Mouse (Mus musculus): Measurements from ENCODE around the gene Vps18. TPM values are rescaled to one million over a fixed set of nuclear protein-coding genes. Genes with fewer than 3 reads are reported as not detected.

The Vps18 gene
- total RNA-seq, 2 experiments from 2014 or later: 47.2 to 50.8 TPM

DNA sequence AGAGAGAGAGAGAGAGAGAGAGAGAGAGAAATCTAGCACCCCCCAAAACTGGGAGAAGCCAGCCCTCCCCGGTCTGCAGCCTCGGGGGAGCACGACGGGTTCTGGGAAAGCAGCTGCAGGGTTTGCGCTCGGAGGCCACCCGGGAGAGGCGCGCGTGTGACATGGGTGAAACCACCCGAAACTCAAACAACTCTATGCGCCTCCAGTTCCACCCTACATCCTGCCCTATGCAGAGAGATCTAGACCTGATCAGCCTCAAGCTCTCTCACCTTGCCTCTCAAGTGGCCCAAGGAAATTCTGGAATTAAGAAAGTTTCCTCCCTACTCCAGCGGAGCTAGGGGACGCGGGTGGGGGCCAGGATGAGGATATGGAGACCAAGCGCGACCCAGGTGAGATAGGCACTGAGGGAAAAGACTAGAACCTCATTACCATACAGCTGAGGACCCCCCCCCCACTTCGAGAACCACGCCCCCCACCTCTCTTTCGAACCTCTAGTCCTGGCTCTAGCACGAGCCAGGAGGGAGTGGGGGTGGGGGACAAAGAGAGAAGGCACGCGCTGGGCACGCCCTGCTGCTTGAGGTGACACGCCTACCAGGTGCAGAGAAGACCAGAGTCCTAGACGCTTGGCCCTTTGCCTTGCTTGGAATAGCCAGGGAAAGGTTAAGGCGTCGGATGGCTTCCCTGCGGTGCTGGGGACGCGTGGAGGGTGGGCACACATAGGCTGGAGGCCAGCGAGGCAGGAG, 36.2 kb downstream of the Vps18 start:
- Histone ChIP-seq H3K4me3 (peak overlapping the region; percentile 50), H3K27ac (no peak overlapping the region)
- no peak for DNase-seq (ENCODE audit: extremely low spot score in 1 of 2, low spot score in 2 of 2)
- TF ChIP-seq CTCF (IDR thresholded peaks at IDR 0.05): no peak
- intact Hi-C loops (cut with DNase I): no loop called here

DNA sequence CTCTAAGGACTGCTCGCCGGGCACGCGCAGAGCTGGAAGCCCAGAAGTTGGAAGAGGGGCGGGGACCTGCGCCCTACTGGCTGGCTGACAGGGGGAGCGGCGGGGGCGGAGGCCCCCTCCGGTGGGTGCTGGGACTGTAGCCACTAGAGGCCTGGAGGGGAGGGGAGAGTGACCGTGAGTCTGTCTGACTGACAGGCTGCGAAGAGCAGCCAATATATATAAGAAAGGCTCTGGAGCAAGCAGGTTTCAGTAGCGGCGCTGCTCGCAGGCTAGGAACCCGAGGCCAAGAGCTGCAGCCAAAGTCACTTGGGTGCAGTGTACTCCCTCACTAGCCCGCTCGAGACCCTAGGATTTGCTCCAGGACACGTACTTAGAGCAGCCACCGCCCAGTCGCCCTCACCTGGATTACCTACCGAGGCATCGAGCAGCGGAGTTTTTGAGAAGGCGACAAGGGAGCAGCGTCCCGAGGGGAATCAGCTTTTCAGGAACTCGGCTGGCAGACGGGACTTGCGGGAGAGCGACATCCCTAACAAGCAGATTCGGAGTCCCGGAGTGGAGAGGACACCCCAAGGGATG, 37.1 kb downstream of the Vps18 start, which contains the start of gene Dll4:
Gene Dll4 (plus strand): TSS at position 217 of the 576 bp plus-strand sequence.
- peak within 1 kb of the TSS; percentile 44; the same call in 1 of the 2 replicates for H3K27ac ChIP-seq
- DNase-seq (ENCODE audit: extremely low spot score in 1 of 2, low spot score in 2 of 2): no peak
- H3K4me3 ChIP-seq: peak within 1 kb of the TSS; percentile 50
- intact Hi-C loops (cut with DNase I): no loop called here
- peak; percentile 34 for TF ChIP-seq CTCF (IDR thresholded peaks at IDR 0.05)

DNA sequence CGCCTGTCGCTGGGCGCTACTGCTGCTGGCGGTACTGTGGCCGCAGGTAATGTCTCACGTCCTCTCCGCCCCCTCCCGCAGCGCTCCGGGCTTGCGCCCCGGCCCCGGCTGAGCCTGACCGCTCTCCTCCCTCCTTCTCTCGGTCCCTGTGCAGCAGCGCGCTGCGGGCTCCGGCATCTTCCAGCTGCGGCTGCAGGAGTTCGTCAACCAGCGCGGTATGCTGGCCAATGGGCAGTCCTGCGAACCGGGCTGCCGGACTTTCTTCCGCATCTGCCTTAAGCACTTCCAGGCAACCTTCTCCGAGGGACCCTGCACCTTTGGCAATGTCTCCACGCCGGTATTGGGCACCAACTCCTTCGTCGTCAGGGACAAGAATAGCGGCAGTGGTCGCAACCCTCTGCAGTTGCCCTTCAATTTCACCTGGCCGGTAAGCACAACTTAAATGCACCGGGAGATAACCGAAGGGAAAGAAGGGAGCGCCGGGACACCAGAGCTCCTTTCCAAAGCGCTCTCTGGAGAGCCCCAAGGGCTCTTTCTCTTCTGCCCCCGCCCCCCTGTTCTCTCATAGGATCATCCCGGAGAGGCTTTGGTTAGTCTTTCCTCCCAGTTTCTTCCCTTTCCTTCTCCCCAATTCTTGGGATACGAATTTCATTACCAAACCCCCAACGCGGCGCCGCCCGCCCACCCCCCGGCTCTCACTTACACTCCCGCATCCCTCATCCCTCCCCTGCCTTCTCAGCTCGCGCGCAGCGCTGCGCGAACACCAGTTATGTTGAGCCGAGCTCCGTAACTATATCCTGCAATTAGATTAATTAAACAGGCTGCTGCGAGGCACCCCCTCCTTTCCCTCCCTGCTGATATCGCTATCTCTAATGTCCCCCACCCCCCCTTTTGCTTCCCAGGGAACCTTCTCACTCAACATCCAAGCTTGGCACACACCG, 37.9 kb downstream of the Vps18 start:
- DNase-seq (ENCODE audit: extremely low spot score in 1 of 2, low spot score in 2 of 2): no peak
- Histone ChIP-seq H3K4me3 (peak overlapping the region; percentile 50), H3K27ac (peak overlapping the region; percentile 44; the same call in 1 of the 2 replicates)
- TF ChIP-seq CTCF (IDR thresholded peaks at IDR 0.05): no peak
- intact Hi-C loops (cut with DNase I): no loop called here

DNA sequence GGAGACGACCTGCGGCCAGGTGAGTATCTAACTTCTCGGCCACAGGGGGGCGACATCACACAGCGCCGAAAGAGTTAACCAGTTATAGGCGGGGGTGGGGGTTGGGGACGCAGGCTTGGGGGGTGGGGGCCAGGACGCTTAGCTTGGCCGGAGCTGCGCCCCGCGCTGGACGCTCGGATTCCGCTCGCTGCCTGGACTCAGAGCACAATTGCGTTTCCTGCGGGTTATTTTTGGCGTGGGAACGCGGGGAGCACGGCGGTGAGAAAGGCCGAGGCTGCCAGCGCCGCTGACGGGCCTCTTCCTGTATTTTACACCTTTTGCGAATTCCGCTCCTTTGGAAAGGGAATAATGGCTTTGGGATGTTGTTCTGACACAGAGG, 38.6 kb downstream of the Vps18 start:
- intact Hi-C loops (cut with DNase I): no loop called here
- DNase-seq (ENCODE audit: extremely low spot score in 1 of 2, low spot score in 2 of 2): peak in 1 of 2 experiments; percentile 31
- Histone ChIP-seq H3K4me3 (peak overlapping the region; percentile 50), H3K27ac (0 out of 2 replicates have a peak overlapping the region, but pooled peaks have one; percentile 44)
- TF ChIP-seq CTCF (IDR thresholded peaks at IDR 0.05): peak; percentile 52

DNA sequence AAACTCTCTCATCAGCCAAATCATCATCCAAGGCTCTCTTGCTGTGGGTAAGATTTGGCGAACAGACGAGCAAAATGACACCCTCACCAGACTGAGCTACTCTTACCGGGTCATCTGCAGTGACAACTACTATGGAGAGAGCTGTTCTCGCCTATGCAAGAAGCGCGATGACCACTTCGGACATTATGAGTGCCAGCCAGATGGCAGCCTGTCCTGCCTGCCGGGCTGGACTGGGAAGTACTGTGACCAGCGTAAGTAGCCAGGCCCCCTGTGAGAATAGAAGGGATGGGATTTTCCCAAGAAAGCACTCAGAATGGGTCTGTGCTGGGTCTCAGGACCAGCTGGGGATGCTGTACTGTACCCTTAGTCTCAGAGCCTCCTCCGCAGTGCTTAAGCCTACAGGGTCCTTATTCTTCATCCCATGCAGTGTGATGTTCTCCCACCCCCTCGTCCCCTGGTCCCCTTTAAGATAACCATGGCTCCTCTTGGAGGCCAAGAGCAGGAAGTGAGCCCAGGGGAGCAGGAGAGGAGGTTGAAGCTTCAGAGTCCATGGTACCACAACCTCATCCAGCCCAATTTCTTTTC, 39.5 kb downstream of the Vps18 start:
- peak overlapping the region; percentile 50; the same call in 1 of the 2 replicates for H3K4me3 ChIP-seq
- intact Hi-C loops (cut with DNase I): no loop called here
- H3K27ac ChIP-seq: no peak overlapping the region
- no peak for TF ChIP-seq CTCF (IDR thresholded peaks at IDR 0.05)
- no peak for DNase-seq (ENCODE audit: extremely low spot score in 1 of 2, low spot score in 2 of 2)

DNA sequence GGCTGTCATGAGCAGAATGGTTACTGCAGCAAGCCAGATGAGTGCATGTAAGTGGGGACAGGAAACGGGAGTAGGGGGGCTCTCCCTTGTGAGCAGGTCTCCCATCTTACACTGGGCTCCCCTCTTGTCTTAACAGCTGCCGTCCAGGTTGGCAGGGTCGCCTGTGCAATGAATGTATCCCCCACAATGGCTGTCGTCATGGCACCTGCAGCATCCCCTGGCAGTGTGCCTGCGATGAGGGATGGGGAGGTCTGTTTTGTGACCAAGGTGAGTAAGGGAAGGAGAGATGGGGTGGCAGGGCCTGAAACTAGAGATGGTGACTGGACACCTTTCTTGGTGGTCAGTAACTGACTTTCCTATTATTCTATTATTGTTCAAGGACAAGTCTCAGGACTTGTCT, 40.0 kb downstream of the Vps18 start:
- no peak overlapping the region; the same call in 1 of the 2 replicates for H3K4me3 ChIP-seq
- H3K27ac ChIP-seq: no peak overlapping the region
- TF ChIP-seq CTCF (IDR thresholded peaks at IDR 0.05): no peak
- DNase-seq (ENCODE audit: extremely low spot score in 1 of 2, low spot score in 2 of 2): no peak
- intact Hi-C loops (cut with DNase I): no loop called here

DNA sequence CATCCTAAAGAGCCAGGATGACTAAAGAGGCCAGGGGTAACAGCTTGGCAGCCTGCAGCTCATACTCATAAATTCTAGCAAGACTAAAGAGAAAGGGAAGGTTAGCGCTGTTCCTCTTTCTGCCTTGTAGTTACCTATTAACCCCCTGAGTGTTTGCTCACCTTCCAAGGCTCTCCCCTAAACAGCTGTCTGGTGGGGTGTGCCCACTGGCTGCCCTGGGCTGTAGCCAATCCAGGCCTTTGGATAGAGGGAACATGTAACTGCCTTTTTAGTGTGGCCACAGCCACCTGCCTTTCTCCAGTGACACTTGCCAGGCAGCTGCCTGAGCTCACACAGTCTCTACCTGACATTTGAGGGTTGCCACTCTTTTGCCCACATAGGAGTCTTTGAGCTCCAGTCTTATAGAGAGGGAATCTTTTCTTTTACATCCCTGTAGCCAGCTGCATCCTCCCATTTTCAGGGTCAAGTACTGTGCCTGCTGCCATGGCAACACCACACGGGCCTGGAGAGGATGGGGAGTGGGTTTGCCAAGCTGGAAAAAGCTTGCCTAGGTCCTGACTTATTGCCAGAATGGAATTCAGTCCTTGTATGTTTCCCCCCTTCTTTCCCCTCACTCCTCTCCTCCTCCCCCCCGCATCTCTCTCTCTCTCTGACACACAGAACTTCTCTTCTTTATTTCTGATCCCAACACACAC, 40.7 kb downstream of the Vps18 start:
- H3K27ac ChIP-seq: no peak overlapping the region
- intact Hi-C loops (cut with DNase I): no loop called here
- TF ChIP-seq CTCF (IDR thresholded peaks at IDR 0.05): no peak
- DNase-seq (ENCODE audit: extremely low spot score in 1 of 2, low spot score in 2 of 2): no peak
- H3K4me3 ChIP-seq: no peak overlapping the region

DNA sequence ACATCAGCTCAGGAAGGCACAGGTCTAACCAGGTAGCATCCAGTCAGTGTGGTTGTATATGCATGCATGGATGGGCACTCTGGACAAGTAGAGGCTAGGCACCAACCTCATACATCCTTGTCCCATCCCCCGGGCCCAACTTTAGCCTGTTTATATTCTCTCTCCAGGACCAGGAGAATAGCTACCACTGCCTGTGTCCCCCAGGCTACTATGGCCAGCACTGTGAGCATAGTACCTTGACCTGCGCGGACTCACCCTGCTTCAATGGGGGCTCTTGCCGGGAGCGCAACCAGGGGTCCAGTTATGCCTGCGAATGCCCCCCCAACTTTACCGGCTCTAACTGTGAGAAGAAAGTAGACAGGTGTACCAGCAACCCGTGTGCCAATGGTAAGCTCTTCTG, 42.3 kb downstream of the Vps18 start:
- H3K4me3 ChIP-seq: no peak overlapping the region
- DNase-seq (ENCODE audit: extremely low spot score in 1 of 2, low spot score in 2 of 2): no peak
- intact Hi-C loops (cut with DNase I): no loop called here
- TF ChIP-seq CTCF (IDR thresholded peaks at IDR 0.05): no peak
- no peak overlapping the region for H3K27ac ChIP-seq

DNA sequence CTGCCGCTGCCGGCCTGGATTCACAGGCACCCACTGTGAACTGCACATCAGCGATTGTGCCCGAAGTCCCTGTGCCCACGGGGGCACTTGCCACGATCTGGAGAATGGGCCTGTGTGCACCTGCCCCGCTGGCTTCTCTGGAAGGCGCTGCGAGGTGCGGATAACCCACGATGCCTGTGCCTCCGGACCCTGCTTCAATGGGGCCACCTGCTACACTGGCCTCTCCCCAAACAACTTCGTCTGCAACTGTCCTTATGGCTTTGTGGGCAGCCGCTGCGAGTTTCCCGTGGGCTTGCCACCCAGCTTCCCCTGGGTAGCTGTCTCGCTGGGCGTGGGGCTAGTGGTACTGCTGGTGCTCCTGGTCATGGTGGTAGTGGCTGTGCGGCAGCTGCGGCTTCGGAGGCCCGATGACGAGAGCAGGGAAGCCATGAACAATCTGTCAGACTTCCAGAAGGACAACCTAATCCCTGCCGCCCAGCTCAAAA, 43.7 kb downstream of the Vps18 start:
- no peak overlapping the region for H3K4me3 ChIP-seq
- DNase-seq (ENCODE audit: extremely low spot score in 1 of 2, low spot score in 2 of 2): no peak
- no peak overlapping the region for H3K27ac ChIP-seq
- intact Hi-C loops (cut with DNase I): no loop called here
- no peak for TF ChIP-seq CTCF (IDR thresholded peaks at IDR 0.05)

DNA sequence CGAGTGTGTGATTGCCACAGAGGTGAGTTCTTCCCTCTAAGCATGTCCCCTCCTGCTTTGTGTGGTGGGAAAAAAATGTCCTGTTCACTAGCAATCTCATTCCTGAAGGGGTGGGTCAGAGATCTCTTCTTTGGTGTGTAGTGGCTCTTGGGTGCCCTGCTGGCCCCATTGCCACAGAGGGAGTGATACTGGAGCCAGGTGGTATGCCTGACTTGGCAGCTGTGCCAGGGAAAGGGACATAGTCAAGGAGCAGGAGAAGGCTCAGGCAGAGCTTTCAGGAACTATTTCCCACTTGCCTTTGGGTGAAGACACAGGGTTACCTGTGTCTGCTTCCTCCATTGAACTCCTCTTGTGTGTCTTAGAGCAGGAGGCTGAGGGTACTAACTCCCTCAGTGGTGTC, 45.6 kb downstream of the Vps18 start:
- no peak overlapping the region for H3K4me3 ChIP-seq
- DNase-seq (ENCODE audit: extremely low spot score in 1 of 2, low spot score in 2 of 2): no peak
- TF ChIP-seq CTCF (IDR thresholded peaks at IDR 0.05): no peak
- H3K27ac ChIP-seq: no peak overlapping the region
- intact Hi-C loops (cut with DNase I): no loop called here

Measured in left cerebral cortex, adult 2 months (tissue).